Mouse (Mus musculus): ENCODE data around the gene Rps21.

Rps21 gene

DNA sequence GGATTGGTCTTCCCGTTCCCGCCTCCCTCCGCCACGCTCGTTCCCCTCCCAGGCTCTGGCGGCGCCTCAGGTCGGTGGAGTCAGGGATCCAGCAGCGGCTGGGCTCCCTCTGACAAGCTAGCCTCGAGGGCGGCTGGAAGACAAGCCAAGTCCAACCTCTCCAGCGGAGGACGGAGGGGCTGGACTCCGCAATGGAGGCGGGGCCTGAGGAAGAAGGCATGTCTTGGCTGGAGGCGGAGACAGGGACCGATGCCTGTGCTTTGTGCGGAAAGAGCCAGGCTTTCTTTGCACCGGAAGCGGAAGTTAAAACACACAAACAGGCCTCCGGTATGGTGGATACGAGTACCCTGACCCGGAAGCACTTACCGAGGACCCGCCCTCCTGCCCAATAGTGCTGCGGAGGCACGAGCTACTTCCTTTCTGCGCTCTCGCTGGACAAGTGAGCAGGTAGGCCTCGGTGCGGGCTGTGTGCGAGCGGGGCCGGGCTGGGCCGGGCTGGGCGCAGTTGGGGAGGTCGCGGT, at the start of gene Rps21:
Gene Rps21, plus strand, starts transcription at position 377 of the 521 bp plus-strand sequence.
- peak; percentile 90 for DNase-seq (ENCODE audit: low spot score)

DNA sequence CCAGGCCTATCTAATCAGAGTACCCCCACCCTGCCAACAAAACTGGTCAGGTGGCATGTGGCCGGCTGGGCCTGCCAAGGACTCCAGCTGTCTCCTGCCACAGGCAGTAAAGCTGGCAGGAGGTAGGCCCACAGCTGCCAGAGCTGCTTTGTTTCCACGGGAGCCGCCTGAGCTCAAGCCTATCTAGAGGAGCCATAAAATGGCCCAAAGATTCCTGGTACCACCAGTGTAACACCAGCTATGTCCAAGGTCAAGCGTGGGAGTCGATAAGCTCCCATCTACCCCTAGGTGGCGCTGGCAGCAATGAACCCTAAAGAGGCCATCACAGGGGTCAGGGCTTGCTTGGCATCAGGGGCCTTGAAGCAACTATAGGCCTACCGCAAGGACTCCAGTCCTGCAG, 49.3 kb upstream of the Rps21 start:
- no peak for DNase-seq (ENCODE audit: low spot score)

DNA sequence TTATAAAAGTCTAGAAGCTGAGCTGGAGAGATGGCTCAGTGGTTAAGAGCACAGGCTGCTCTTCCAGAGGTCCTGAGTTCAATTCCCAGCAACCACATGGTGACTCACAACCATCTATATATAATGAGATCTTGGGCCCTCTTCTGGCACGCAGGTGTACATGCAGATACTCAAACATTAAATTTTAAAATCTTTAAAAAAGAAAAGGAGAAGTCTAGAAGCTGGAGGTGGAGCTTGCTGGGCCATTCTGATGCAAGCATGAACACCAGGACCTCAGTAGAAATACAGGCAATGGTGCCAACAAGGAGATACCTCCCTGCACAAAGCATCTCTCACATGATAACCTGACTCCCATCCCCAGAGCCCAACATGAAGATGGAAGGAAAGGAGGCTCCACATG, 48.2 kb upstream of the Rps21 start:
- DNase-seq (ENCODE audit: low spot score), result no peak

GRCm38 (mm10) chr2:180212255-180212654, 44.9 kb upstream of the Rps21 start:
- no peak for DNase-seq (ENCODE audit: low spot score)

- DNase-seq (ENCODE audit: low spot score), result no peak
These were observed 42.7 kb upstream of the Rps21 start for GRCm38 (mm10) chr2:180214352-180214978.

GRCm38 (mm10) chr2:180215011-180215461, 42.1 kb upstream of the Rps21 start:
- DNase-seq (ENCODE audit: low spot score), result no peak

GRCm38 (mm10) chr2:180215951-180216350, 41.2 kb upstream of the Rps21 start:
- DNase-seq (ENCODE audit: low spot score), result no peak

- no peak for DNase-seq (ENCODE audit: low spot score)
These were observed 40.3 kb upstream of the Rps21 start for GRCm38 (mm10) chr2:180216921-180217320.

- no peak for DNase-seq (ENCODE audit: low spot score)
These were observed 39.6 kb upstream of the Rps21 start for GRCm38 (mm10) chr2:180217587-180217986.

GRCm38 (mm10) chr2:180218241-180218640, 38.9 kb upstream of the Rps21 start:
- no peak for DNase-seq (ENCODE audit: low spot score)

DNA sequence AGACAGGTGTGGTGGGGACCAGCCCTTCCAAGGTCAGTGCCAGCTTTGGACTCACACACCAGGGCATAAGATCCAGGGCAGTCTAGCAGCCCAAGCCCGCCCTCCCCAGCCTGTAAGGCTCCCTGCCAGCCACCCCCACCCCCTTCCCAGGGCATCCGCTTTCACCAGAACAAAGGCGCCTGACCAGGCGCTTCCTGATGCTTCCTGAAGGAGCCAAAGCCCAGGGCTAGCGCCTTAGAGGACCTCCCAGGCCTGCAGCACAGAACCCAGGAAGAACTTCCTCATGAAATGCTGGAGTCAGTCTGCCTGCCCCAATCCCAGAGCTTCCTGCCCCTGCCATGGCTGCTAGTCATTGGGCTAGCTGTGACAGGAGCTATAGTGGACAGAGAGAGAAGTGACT, 38.5 kb upstream of the Rps21 start:
- DNase-seq (ENCODE audit: low spot score), result no peak

GRCm38 (mm10) chr2:180219145-180219943, 37.8 kb upstream of the Rps21 start:
- no peak for DNase-seq (ENCODE audit: low spot score)

DNA sequence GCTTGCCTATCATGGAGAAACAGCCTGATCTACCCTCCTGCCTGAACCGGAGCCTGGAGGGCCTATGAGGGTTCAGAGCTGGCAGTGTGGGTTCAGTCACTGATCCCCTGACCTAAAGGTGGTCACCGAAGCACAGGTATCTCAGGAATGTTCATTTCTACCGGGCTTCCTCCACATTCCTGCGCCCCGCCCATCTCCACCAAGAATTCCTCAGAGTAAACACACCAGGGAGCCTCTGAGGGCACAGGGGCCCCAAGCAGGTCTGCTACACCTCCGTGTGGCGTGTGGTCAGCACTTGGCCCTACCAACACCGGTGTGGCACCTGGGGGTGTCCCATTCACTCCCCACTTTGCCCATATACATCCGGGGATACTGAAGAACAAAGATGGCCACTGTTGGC, 37.0 kb upstream of the Rps21 start:
- DNase-seq (ENCODE audit: low spot score), result no peak

DNA sequence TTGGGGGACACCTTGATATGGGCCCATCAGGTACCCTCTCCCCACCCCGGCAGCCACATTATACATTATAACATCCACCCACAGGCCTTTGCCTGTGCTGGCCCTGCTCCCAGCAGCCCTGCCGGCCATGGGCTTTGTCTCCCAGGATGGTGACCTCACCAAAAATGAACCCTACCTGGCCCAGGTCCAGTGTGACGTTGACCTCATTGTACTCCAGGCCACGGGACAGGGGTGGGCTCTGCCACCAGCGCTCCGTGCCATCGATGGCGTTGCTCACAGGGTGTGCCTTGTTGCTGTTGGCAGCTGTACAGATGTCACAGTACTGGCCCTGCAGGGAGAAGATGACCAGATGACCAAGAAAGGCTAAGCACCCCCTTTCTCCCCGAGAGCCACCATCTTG, 36.1 kb upstream of the Rps21 start:
- no peak for DNase-seq (ENCODE audit: low spot score)

- no peak for DNase-seq (ENCODE audit: low spot score)
These were observed 34.9 kb upstream of the Rps21 start for GRCm38 (mm10) chr2:180222250-180222649.

GRCm38 (mm10) chr2:180224647-180225043, 32.5 kb upstream of the Rps21 start:
- no peak for DNase-seq (ENCODE audit: low spot score)

DNA sequence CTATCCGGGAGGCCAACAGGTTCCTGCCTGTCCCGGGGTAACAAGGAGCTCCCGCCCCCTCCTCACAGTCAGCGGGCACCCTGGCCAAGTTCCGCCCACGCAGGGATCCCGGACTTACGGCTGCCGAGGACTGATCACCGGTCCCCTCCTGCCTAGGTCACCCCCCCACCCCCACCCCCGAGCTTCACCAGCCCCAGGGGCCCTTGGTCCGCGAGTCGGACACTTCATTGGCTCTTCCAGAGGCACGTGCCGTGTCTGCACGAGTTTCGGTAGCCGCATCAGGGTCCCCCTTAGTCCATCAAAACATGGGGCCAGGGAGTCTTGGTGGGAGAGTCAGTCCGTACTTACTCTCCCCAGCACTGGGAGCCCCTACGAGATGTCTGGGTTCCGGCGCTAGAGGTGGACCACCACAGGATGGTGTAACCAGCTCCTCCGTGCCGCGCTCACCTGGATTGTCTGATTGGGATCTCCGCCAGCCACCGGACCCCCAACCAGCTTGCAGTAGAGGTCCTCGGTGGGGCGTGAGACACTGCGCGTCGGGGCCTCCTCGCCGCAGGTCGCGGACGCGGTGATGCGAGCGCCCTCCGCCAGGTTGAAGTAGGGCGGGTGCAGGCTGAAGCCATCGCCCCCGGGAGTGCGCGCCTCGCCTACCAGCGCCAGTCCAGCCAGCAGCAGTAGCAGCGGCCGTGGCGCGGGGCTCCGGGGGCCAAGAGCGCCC, 32.0 kb upstream of the Rps21 start:
- DNase-seq (ENCODE audit: low spot score), result no peak

- DNase-seq (ENCODE audit: low spot score), result peak; percentile 54
These were observed 31.3 kb upstream of the Rps21 start, which contains the start of gene Lama5 for GRCm38 (mm10) chr2:180225762-180226378. Lama5 (minus strand) TSS chr2:180225859.

DNA sequence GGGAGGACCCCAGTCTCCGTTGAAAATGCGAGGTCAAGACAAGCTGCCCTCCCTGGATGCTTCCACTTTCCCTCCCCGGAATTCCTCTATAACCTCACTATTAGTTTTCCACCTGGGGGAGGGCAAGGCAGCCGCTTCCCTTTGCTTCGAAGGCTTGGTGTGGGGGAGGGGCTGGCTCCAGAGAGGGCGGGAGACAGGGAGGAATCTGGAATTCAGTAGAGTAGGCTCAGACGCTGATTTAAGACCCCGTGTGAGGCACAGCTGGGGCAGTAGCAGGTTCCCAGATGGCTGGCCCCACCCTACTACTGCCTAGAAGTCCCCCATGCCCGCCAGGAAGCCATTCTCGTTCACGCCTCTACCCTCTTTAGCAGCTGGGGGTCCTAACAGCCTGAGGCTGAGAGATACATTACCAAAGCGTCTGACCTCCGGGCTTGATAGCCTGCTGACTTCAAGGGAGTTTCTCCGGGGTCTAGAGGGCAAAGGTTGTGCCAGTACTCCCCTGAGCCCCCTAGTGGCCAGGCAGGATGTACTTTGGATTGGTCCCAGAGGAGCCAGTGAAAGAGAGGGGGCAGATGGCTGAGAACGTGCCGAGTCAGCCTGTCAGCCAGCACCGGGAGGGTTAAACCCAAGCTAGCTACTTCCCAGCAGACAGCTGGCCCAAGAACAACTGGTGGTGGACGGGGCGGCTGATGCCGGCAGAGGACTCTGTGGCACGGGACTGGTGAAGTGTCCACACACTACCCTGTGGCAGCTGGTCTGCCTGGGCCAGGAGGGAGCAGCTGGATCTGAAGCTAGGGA, 29.7 kb upstream of the Rps21 start:
- DNase-seq (ENCODE audit: low spot score), result no peak

- DNase-seq (ENCODE audit: low spot score), result no peak
These were observed 29.1 kb upstream of the Rps21 start for GRCm38 (mm10) chr2:180228060-180228458.

- no peak for DNase-seq (ENCODE audit: low spot score)
These were observed 28.6 kb upstream of the Rps21 start for GRCm38 (mm10) chr2:180228592-180228991.
